Comparison of ENCODE assay signal across 24 mouse cellular contexts in genomic region chr13:46294365-46294764, GRCm38 (mm10). TPM values are rescaled to one million over a fixed set of nuclear protein-coding genes. Genes with fewer than 3 reads are reported as not detected.
DNase-seq lines count a peak whose midpoint lies in the region; ATAC-seq and TF ChIP-seq lines count a peak whose summit lies in the region.
"Had no signal": no experiment of that assay in that cellular context is flagged by ENCODE, and none has a peak within 500 bp of the region (broad histone marks: within the 10 kb centered on the region; RNA-seq: fewer than 3 reads in every experiment).

No protein-coding gene starts in this region.

- no peak overlapping the region for H3K4me2 ChIP-seq in intestine, embryonic 15.5 days (replicated peaks)
- no peak overlapping the region for H3K4me2 ChIP-seq in intestine, postnatal 0 days (replicated peaks; ENCODE audit: low read depth)
- no peak overlapping the region for H3K4me2 ChIP-seq in kidney, embryonic 14.5 days (replicated peaks; ENCODE audit: low read depth, low read length)
- no peak overlapping the region for H3K4me2 ChIP-seq in liver, embryonic 16.5 days (ENCODE audit: low read depth, low read length)
- no peak overlapping the region for H3K4me2 ChIP-seq in liver, embryonic 11.5 days
- H3K4me2 ChIP-seq: embryonic facial prominence, embryonic 15.5 days; heart, embryonic 12.5 days had no signal

- no peaks in the 10 kb centered on the region for H3K9me3 ChIP-seq in intestine, embryonic 15.5 days
- H3K9me3 ChIP-seq in intestine, postnatal 0 days (ENCODE audit: control insufficient read depth): no peaks in the 10 kb centered on the region
- no peaks in the 10 kb centered on the region for H3K9me3 ChIP-seq in kidney, embryonic 14.5 days (ENCODE audit: control insufficient read depth, low read length)
- no peaks in the 10 kb centered on the region for H3K9me3 ChIP-seq in liver, embryonic 16.5 days (replicated peaks; ENCODE audit: control insufficient read depth, low read length)
- H3K9me3 ChIP-seq in liver, embryonic 11.5 days (ENCODE audit: control insufficient read depth, low read length): no peaks in the 10 kb centered on the region
- H3K9me3 ChIP-seq: embryonic facial prominence, embryonic 15.5 days; forebrain, embryonic 10.5 days; G1E; heart, embryonic 12.5 days; hindbrain, embryonic 10.5 days had no signal

- H3K27me3 ChIP-seq in intestine, embryonic 15.5 days (replicated peaks): no peaks in the 10 kb centered on the region
- H3K27me3 ChIP-seq in intestine, postnatal 0 days (replicated peaks; ENCODE audit: control insufficient read depth, insufficient read depth, low read length): no peaks in the 10 kb centered on the region
- H3K27me3 ChIP-seq in kidney, embryonic 14.5 days (ENCODE audit: control insufficient read depth, insufficient read depth, low read length): no peaks in the 10 kb centered on the region
- H3K27me3 ChIP-seq in liver, embryonic 16.5 days (ENCODE audit: control insufficient read depth, insufficient read depth, low read depth, low read length): no peaks in the 10 kb centered on the region
- no peaks in the 10 kb centered on the region for H3K27me3 ChIP-seq in liver, embryonic 11.5 days (replicated peaks; ENCODE audit: control insufficient read depth, insufficient read depth, low read length)
- H3K27me3 ChIP-seq: embryonic facial prominence, embryonic 15.5 days; heart, embryonic 12.5 days had no signal

- no peak overlapping the region for H3K9ac ChIP-seq in intestine, embryonic 15.5 days
- no peak overlapping the region for H3K9ac ChIP-seq in intestine, postnatal 0 days (ENCODE audit: low read depth, low read length)
- no peak overlapping the region for H3K9ac ChIP-seq in kidney, embryonic 14.5 days (ENCODE audit: low read depth, low read length)
- H3K9ac ChIP-seq in liver, embryonic 16.5 days (ENCODE audit: low read depth, low read length): no peak overlapping the region
- no peak overlapping the region for H3K9ac ChIP-seq in liver, embryonic 11.5 days (ENCODE audit: low read depth, low read length)
- H3K9ac ChIP-seq: embryonic facial prominence, embryonic 15.5 days; heart, embryonic 12.5 days had no signal

- H3K4me3 ChIP-seq in intestine, embryonic 15.5 days (replicated peaks): no peak overlapping the region
- H3K4me3 ChIP-seq in intestine, postnatal 0 days (ENCODE audit: low read depth, low read length): no peak overlapping the region
- H3K4me3 ChIP-seq in kidney, embryonic 14.5 days (ENCODE audit: low read length): no peak overlapping the region
- H3K4me3 ChIP-seq in liver, embryonic 16.5 days (ENCODE audit: low read depth, low read length): no peak overlapping the region
- H3K4me3 ChIP-seq in liver, embryonic 11.5 days (ENCODE audit: low read depth, low read length): no peak overlapping the region
- H3K4me3 ChIP-seq: embryonic facial prominence, embryonic 15.5 days; erythroblast, embryonic 14.5 days; forebrain, embryonic 10.5 days; gastrocnemius, adult 2 months; heart, embryonic 12.5 days; hindbrain, embryonic 10.5 days had no signal

- DNase-seq in kidney, adult 8-10 months: peak; percentile 29 to 88
- no peak for DNase-seq in liver, embryonic 11.5 days (ENCODE audit: low spot score)
- DNase-seq: adrenal gland, adult 8-10 months; adrenal gland, postnatal 36 days; B cell, adult 2 months; cerebellum, adult 8-10 months; cerebellum, postnatal 14 days; embryo, embryonic 11 days; gastrocnemius, adult 2 months; gastrocnemius, postnatal 25 days had no signal

- ATAC-seq in intestine, embryonic 15.5 days: peak; percentile 23; the same call in 1 of the 2 replicates
- no peak for ATAC-seq in intestine, postnatal 0 days
- no peak for ATAC-seq in kidney, embryonic 14.5 days (ENCODE audit: low FRiP score, low TSS enrichment)
- 0 out of 2 replicates have a peak, but pooled peaks have one; percentile 13 for ATAC-seq in liver, embryonic 16.5 days (ENCODE audit: low read depth)
- ATAC-seq in liver, embryonic 11.5 days (replicated peaks; ENCODE audit: low FRiP score): no peak
- ATAC-seq in inflammation-experienced regulatory T-cells, adult 6 months: no peak
- ATAC-seq: CD4-positive, CD25-positive, alpha-beta regulatory T cell, adult 4 months; forebrain, embryonic 14.5 days had no signal

- no peak for TF ChIP-seq CTCF in intestine, postnatal 0 days (IDR thresholded peaks at IDR 0.05; ENCODE audit: low read depth)

- H3K4me1 ChIP-seq in intestine, embryonic 15.5 days (replicated peaks): no peaks in the 10 kb centered on the region
- H3K4me1 ChIP-seq in intestine, postnatal 0 days (replicated peaks; ENCODE audit: control insufficient read depth, insufficient read depth, low read length): peaks cover 10% of the 10 kb centered on the region
- no peaks in the 10 kb centered on the region for H3K4me1 ChIP-seq in kidney, embryonic 14.5 days (ENCODE audit: control insufficient read depth, insufficient read depth, low read length)
- H3K4me1 ChIP-seq in liver, embryonic 16.5 days (ENCODE audit: control insufficient read depth, low read depth, low read length): no peaks in the 10 kb centered on the region; the same call in 1 of the 2 replicates
- no peaks in the 10 kb centered on the region for H3K4me1 ChIP-seq in liver, embryonic 11.5 days (replicated peaks; ENCODE audit: control insufficient read depth, insufficient read depth, low read length)
- H3K4me1 ChIP-seq: embryonic facial prominence, embryonic 15.5 days; forebrain, embryonic 10.5 days; heart, embryonic 12.5 days; hindbrain, embryonic 10.5 days had no signal

- H3K27ac ChIP-seq in intestine, embryonic 15.5 days: no peak overlapping the region
- H3K27ac ChIP-seq in intestine, postnatal 0 days (ENCODE audit: low read depth, low read length): no peak overlapping the region
- no peak overlapping the region for H3K27ac ChIP-seq in kidney, embryonic 14.5 days (ENCODE audit: low read depth, low read length)
- no peak overlapping the region for H3K27ac ChIP-seq in liver, embryonic 16.5 days (ENCODE audit: low read length)
- no peak overlapping the region for H3K27ac ChIP-seq in liver, embryonic 11.5 days (ENCODE audit: low read depth, low read length)
- H3K27ac ChIP-seq: embryonic facial prominence, embryonic 15.5 days; forebrain, embryonic 10.5 days; gastrocnemius, adult 2 months; hindbrain, embryonic 10.5 days had no signal

- no peaks in the 10 kb centered on the region for H3K36me3 ChIP-seq in intestine, embryonic 15.5 days
- no peaks in the 10 kb centered on the region for H3K36me3 ChIP-seq in intestine, postnatal 0 days (ENCODE audit: control insufficient read depth, insufficient read depth)
- no peaks in the 10 kb centered on the region for H3K36me3 ChIP-seq in kidney, embryonic 14.5 days (ENCODE audit: control insufficient read depth, insufficient read depth, low read length)
- no peaks in the 10 kb centered on the region for H3K36me3 ChIP-seq in liver, embryonic 16.5 days (ENCODE audit: control insufficient read depth, insufficient read depth)
- H3K36me3 ChIP-seq in liver, embryonic 11.5 days (ENCODE audit: control insufficient read depth, insufficient read depth, low read length): no peaks in the 10 kb centered on the region
- H3K36me3 ChIP-seq: embryonic facial prominence, embryonic 15.5 days; forebrain, embryonic 10.5 days; G1E; heart, embryonic 12.5 days; hindbrain, embryonic 10.5 days had no signal

RNA-seq across cellular contexts. Expression of gene Stmnd1, which starts 20.8 kb away (rescaled TPM):
- not detected in 2 replicates for polyA plus RNA-seq in intestine, embryonic 15.5 days (2015; fragmentation: Nextera tagmentation; extraction: Ambion mirVana)
- 0.42 and 0.60 TPM in 2 replicates for polyA plus RNA-seq in intestine, postnatal 0 days (2015; fragmentation: Nextera tagmentation; extraction: Ambion mirVana)
- 0.47 and 0.57 TPM in 2 replicates for polyA plus RNA-seq in kidney, embryonic 14.5 days (2014; fragmentation: Nextera tagmentation; extraction: Ambion mirVana)
- polyA plus RNA-seq in liver, embryonic 16.5 days (2015; fragmentation: Nextera tagmentation; extraction: Ambion mirVana): not detected in 2 replicates
- polyA plus RNA-seq in liver, embryonic 11.5 days (2014; fragmentation: Nextera tagmentation; extraction: Ambion mirVana): not detected in 2 replicates
- not detected for polyA plus RNA-seq in inflammation-experienced regulatory T-cells, adult 6 months (2017; shearing (Covaris generic))
- polyA plus RNA-seq: CD4-positive, CD25-positive, alpha-beta regulatory T cell, adult 4 months; embryonic facial prominence, embryonic 11.5 days; erythroblast, embryonic 14.5 days; forebrain, embryonic 10.5 days; forebrain, embryonic 14.5 days; G1E; hindbrain, embryonic 10.5 days had no signal

Comparison
In these comparisons a context has a peak if more than half of its experiments do, and no peak if none do; other contexts are left out.
1. ATAC-seq: peak in intestine, embryonic 15.5 days (single experiment) and liver, embryonic 16.5 days (single experiment); none in intestine, postnatal 0 days (single experiment), kidney, embryonic 14.5 days (single experiment), liver, embryonic 11.5 days (single experiment) and inflammation-experienced regulatory T-cells, adult 6 months (single experiment).